Mouse (Mus musculus) cerebellum, adult 2 months (tissue): Measurements from ENCODE around the gene Pdlim5.

Source experiments
- CTCF ChIP-seq: fragments of 200-500 bp; IDR thresholded peaks from 2 replicates; pipeline ENCODE4 v1.5.1; 2011; ENCODE audit warnings: low read depth, mild to moderate bottlenecking, control low read depth, low read length, moderate library complexity, borderline replicate concordance; ENCODE audit not compliant: insufficient read depth
- POLR2A ChIP-seq: fragments of 200-500 bp; IDR thresholded peaks from 2 replicates; pipeline ENCODE4 v1.6.1; 2011; ENCODE audit warnings: low read length, control low read depth, borderline replicate concordance; ENCODE audit not compliant: insufficient read depth

DNA sequence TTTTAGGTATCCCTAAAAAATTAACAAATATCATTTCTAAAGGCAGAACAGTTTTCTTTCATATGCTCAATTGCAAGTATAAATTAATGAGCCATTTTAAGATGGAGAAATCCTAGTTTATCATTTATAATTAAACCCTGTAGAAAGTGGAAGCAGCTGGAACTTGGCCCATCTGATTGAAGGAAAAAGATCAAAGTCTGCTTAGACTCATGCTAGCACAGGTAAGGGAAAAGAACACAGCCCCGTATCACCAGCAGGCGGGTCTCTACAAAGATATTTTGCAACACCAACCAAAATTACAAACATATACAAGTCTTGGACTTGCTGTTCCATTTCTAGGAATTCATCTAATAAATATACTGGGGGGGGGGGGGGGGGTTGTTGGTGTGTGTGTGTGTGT is 9.8 kb downstream of the Pdlim5 start:
- TF ChIP-seq POLR2A (no peak), CTCF (no peak)
